Mouse (Mus musculus): ENCODE data around the gene Gm49320.

GRCm38 (mm10) chr8:4247241-4247640 lies 8.6 kb downstream of the Gm49320 start:
- TF ChIP-seq CTCF (IDR thresholded peaks at IDR 0.05; ENCODE audit: control insufficient read depth, insufficient read depth, low read length) (no peak), POLR2A (IDR thresholded peaks at IDR 0.05; ENCODE audit: borderline replicate concordance, control insufficient read depth, low read depth, low read length) (no peak)

Data from bone marrow, adult 2 months (tissue).